Mouse (Mus musculus): ENCODE data around the gene Npas3. TPM values are rescaled to one million over a fixed set of nuclear protein-coding genes. Genes with fewer than 3 reads are reported as not detected.
"Not testable (repeated sequence)": the region's sequence is repeated elsewhere in the genome, so short reads cannot be mapped to it uniquely, and the experiment has no call there.

Npas3 gene
- polyA plus RNA-seq, 1 experiment, result 1.2 TPM

DNA sequence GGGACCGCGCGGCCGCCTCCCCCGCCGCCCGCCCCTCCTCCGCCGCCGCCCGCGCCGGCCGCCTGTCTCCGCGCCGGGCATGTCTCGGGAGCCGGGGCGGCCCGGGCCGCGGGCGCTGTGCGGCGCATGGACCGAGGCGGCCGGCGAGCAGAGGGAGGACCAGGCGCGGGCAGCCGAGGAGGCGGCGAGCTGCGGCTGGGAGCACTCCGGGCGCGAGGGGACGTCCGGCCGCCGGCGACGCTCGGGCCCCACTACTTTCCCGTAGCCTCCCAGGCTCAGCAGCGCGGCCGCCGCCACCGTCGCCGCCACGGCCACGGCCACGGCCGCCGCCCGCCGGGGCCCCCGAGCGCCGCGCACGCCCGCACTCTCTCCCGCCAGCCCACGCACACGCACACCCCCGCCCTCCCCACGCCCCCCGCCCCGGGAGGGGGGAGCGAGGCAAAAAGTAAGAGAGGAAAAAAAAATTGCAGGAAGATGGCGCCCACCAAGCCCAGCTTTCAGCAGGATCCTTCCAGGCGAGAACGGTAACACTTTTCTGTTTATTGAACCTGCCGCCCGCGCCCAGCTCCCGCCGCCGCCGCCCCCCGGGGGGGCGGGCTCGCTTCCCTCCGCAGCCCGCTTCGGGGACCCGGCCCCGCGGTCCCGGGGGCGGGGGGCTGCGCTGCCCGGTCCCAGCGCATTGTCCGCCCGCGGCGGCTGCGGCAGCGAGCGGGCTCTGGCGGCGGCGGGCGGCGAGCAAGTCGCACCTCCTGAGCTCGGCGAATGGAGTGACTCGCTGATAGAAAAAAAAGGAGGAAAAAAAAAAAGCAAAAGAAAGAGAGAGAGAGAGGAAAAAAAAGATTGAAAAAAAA lies 4.3 kb downstream of the Npas3 start:
- Histone ChIP-seq H3K9me3 (replicated peaks; ENCODE audit: control insufficient read depth, insufficient read depth, low read length, poor library complexity, severe bottlenecking) (no peaks in the 10 kb centered on the region), H3K9ac (ENCODE audit: low read depth, poor library complexity, severe bottlenecking) (peak overlapping the region; percentile 85), H3K36me3 (ENCODE audit: control insufficient read depth, insufficient read depth, low read length, poor library complexity, severe bottlenecking) (no peaks in the 10 kb centered on the region), H3K27ac (ENCODE audit: insufficient read depth, low read length) (no peak overlapping the region), H3K27me3 (ENCODE audit: control insufficient read depth, insufficient read depth, low read length, poor library complexity, severe bottlenecking) (peaks cover 25% of the 10 kb centered on the region), H3K4me1 (ENCODE audit: control insufficient read depth, insufficient read depth, low read length) (no peaks in the 10 kb centered on the region), H3K4me3 (ENCODE audit: low read depth, low read length) (peak overlapping the region; percentile 65)
- TF ChIP-seq POLR2A (IDR thresholded peaks at IDR 0.05; ENCODE audit: insufficient read depth, low read length) (no peak), CTCF (IDR thresholded peaks at IDR 0.05; ENCODE audit: low read depth, low read length) (no peak), EP300 (IDR thresholded peaks at IDR 0.05; ENCODE audit: insufficient read depth, low read depth, low read length) (no peak)

DNA sequence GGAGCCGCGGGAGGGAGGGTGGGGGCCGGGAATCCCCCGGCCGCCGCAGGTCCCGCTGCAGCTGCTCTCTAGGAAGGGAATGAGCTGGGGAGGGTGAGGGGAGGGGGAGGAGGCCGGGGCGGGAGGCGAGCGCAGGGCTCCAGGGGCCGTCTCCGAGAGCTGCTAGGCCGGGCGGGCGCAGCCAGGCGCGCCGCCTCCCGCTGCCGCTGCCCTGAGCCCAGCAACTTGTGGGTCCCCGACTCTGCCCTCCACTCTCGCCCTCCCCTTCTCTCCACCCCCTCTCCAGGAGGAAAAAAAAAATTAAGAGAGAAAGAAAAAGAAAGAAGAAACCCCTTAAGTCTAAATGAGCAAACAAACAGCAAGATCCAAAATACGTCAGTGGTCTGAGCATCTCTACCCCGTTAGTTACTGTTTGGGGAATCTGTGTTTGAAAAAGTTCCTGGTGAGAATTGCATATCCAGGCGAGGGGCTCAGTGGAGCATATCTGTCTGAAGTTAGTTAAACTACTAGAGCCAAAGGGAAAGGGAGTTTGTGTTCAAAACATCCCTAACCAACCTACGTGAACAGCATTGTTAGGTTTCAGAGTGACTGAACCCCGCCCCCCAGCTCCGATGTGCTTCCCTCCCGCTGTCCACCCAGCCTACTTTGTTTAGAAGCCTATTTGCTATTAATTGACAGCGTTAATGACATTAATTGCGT lies 5.1 kb downstream of the Npas3 start:
- H3K9ac ChIP-seq (ENCODE audit: low read depth, poor library complexity, severe bottlenecking), result peak overlapping the region; percentile 85
- H3K9me3 ChIP-seq (replicated peaks; ENCODE audit: control insufficient read depth, insufficient read depth, low read length, poor library complexity, severe bottlenecking), result no peaks in the 10 kb centered on the region
- H3K27me3 ChIP-seq (ENCODE audit: control insufficient read depth, insufficient read depth, low read length, poor library complexity, severe bottlenecking), result peaks cover 20% of the 10 kb centered on the region
- no peak overlapping the region for H3K27ac ChIP-seq (ENCODE audit: insufficient read depth, low read length)
- peak overlapping the region; percentile 65 for H3K4me3 ChIP-seq (ENCODE audit: low read depth, low read length)
- TF ChIP-seq POLR2A (IDR thresholded peaks at IDR 0.05; ENCODE audit: insufficient read depth, low read length), result no peak
- no peak for TF ChIP-seq EP300 (IDR thresholded peaks at IDR 0.05; ENCODE audit: insufficient read depth, low read depth, low read length)
- TF ChIP-seq CTCF (IDR thresholded peaks at IDR 0.05; ENCODE audit: low read depth, low read length), result no peak
- H3K4me1 ChIP-seq (ENCODE audit: control insufficient read depth, insufficient read depth, low read length), result no peaks in the 10 kb centered on the region
- H3K36me3 ChIP-seq (ENCODE audit: control insufficient read depth, insufficient read depth, low read length, poor library complexity, severe bottlenecking), result no peaks in the 10 kb centered on the region

DNA sequence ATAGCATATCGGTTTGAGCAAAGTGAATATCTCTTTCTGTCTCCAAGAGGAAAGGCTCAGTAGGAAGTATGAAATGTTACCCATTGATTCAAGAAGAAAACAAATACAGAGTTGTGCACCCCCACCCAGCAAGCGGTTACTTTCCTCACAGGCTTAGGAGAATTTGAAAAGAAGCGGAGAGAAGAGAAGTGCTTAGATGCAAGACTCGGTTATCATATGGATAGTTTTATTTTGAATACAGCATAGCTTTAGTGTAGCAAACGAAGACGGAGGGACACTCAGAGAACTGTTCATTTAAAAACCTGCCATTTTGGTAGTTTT lies 5.6 kb downstream of the Npas3 start:
- Histone ChIP-seq H3K9me3 (replicated peaks; ENCODE audit: control insufficient read depth, insufficient read depth, low read length, poor library complexity, severe bottlenecking) (no peaks in the 10 kb centered on the region), H3K9ac (ENCODE audit: low read depth, poor library complexity, severe bottlenecking) (no peak overlapping the region), H3K27ac (ENCODE audit: insufficient read depth, low read length) (no peak overlapping the region), H3K36me3 (ENCODE audit: control insufficient read depth, insufficient read depth, low read length, poor library complexity, severe bottlenecking) (no peaks in the 10 kb centered on the region), H3K27me3 (ENCODE audit: control insufficient read depth, insufficient read depth, low read length, poor library complexity, severe bottlenecking) (peaks cover 19% of the 10 kb centered on the region), H3K4me1 (ENCODE audit: control insufficient read depth, insufficient read depth, low read length) (no peaks in the 10 kb centered on the region), H3K4me3 (ENCODE audit: low read depth, low read length) (no peak overlapping the region)
- TF ChIP-seq CTCF (IDR thresholded peaks at IDR 0.05; ENCODE audit: low read depth, low read length) (no peak), EP300 (IDR thresholded peaks at IDR 0.05; ENCODE audit: insufficient read depth, low read depth, low read length) (no peak), POLR2A (IDR thresholded peaks at IDR 0.05; ENCODE audit: insufficient read depth, low read length) (no peak)

DNA sequence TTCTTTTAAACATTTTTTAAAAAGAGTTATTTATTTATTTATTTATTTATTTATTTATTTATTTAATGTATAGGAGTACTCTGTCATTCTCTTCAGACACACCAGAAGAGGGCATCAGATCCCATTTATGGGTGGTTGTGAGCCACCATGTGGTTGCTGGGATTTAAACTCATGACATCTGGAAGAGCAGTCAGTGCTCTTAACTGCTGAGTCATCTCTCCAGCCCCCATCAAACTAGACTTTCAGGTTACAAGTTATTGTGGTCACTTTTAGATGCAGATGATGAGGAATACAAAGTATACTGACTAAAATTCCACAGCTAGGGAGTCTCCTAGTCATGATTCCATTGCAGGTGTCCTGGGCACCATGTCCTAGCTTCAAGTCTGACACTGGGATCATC lies 26.0 kb downstream of the Npas3 start:
- H3K36me3 ChIP-seq (ENCODE audit: control insufficient read depth, insufficient read depth, low read length, poor library complexity, severe bottlenecking), result not testable (repeated sequence)

DNA sequence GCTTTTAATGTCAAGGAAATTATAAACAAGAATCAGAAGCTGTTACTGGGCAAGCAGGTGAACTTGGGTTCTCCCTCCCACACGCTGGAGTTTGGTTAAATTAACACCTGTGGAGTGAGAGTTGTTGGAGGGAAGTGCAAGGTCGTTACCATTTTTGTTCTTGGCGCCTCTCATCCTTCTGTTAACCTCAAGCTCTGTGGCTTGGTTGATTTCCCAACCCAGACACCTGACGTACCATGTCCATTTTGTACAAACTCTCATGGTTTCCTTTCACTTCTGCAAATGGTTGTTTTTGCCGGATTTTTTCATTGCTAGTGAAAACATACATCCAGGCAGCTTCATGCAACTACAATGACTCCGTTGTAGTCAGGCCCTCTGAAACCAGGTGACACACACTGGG lies 28.9 kb downstream of the Npas3 start:
- H3K9me3 ChIP-seq (replicated peaks; ENCODE audit: control insufficient read depth, insufficient read depth, low read length, poor library complexity, severe bottlenecking), result no peaks in the 10 kb centered on the region
- TF ChIP-seq POLR2A (IDR thresholded peaks at IDR 0.05; ENCODE audit: insufficient read depth, low read length), result no peak
- no peak overlapping the region for H3K4me3 ChIP-seq (ENCODE audit: low read depth, low read length)
- no peaks in the 10 kb centered on the region for H3K36me3 ChIP-seq (ENCODE audit: control insufficient read depth, insufficient read depth, low read length, poor library complexity, severe bottlenecking)
- H3K27me3 ChIP-seq (ENCODE audit: control insufficient read depth, insufficient read depth, low read length, poor library complexity, severe bottlenecking), result no peaks in the 10 kb centered on the region
- H3K4me1 ChIP-seq (ENCODE audit: control insufficient read depth, insufficient read depth, low read length), result no peaks in the 10 kb centered on the region
- H3K27ac ChIP-seq (ENCODE audit: insufficient read depth, low read length), result no peak overlapping the region
- no peak overlapping the region for H3K9ac ChIP-seq (ENCODE audit: low read depth, poor library complexity, severe bottlenecking)

More for the DNA sequence above, 26.0 kb downstream of the Npas3 start:
- H3K4me3 ChIP-seq (ENCODE audit: low read depth, low read length); H3K9ac ChIP-seq (ENCODE audit: low read depth, poor library complexity, severe bottlenecking); H3K4me1 ChIP-seq (ENCODE audit: control insufficient read depth, insufficient read depth, low read length); H3K9me3 ChIP-seq (replicated peaks; ENCODE audit: control insufficient read depth, insufficient read depth, low read length, poor library complexity, severe bottlenecking); H3K27me3 ChIP-seq (ENCODE audit: control insufficient read depth, insufficient read depth, low read length, poor library complexity, severe bottlenecking); H3K27ac ChIP-seq (ENCODE audit: insufficient read depth, low read length): not testable (repeated sequence)

DNA sequence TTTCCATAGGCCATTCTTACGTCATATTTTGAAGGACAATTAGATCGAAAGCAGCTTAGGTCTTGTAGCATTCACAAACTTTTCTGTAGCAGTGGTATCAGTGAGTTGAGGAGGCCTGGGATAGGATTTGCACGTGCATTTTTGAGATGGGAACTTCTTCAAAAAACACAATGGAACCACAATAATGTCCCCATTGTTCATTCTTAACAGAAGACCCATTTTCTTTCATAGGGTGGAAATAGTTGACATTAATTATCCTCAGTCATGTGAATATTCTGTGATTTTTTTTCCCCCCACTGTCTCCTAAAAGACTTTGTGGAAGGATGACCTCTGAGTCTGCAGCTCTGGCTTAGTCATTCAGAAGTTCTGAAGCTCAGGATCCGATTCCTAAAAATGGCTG lies 41.9 kb downstream of the Npas3 start:
- Histone ChIP-seq H3K4me3 (ENCODE audit: low read depth, low read length) (no peak overlapping the region), H3K27me3 (ENCODE audit: control insufficient read depth, insufficient read depth, low read length, poor library complexity, severe bottlenecking) (no peaks in the 10 kb centered on the region), H3K4me1 (ENCODE audit: control insufficient read depth, insufficient read depth, low read length) (no peaks in the 10 kb centered on the region), H3K9ac (ENCODE audit: low read depth, poor library complexity, severe bottlenecking) (no peak overlapping the region), H3K36me3 (ENCODE audit: control insufficient read depth, insufficient read depth, low read length, poor library complexity, severe bottlenecking) (no peaks in the 10 kb centered on the region), H3K9me3 (replicated peaks; ENCODE audit: control insufficient read depth, insufficient read depth, low read length, poor library complexity, severe bottlenecking) (no peaks in the 10 kb centered on the region), H3K27ac (ENCODE audit: insufficient read depth, low read length) (no peak overlapping the region)
- TF ChIP-seq EP300 (IDR thresholded peaks at IDR 0.05; ENCODE audit: insufficient read depth, low read depth, low read length), result no peak
- TF ChIP-seq CTCF (IDR thresholded peaks at IDR 0.05; ENCODE audit: low read depth, low read length), result no peak
- TF ChIP-seq POLR2A (IDR thresholded peaks at IDR 0.05; ENCODE audit: insufficient read depth, low read length), result no peak

All from ES-Bruce4 (cell line).